ENCODE assay signal across 8 mouse cellular contexts in the genomic region with DNA sequence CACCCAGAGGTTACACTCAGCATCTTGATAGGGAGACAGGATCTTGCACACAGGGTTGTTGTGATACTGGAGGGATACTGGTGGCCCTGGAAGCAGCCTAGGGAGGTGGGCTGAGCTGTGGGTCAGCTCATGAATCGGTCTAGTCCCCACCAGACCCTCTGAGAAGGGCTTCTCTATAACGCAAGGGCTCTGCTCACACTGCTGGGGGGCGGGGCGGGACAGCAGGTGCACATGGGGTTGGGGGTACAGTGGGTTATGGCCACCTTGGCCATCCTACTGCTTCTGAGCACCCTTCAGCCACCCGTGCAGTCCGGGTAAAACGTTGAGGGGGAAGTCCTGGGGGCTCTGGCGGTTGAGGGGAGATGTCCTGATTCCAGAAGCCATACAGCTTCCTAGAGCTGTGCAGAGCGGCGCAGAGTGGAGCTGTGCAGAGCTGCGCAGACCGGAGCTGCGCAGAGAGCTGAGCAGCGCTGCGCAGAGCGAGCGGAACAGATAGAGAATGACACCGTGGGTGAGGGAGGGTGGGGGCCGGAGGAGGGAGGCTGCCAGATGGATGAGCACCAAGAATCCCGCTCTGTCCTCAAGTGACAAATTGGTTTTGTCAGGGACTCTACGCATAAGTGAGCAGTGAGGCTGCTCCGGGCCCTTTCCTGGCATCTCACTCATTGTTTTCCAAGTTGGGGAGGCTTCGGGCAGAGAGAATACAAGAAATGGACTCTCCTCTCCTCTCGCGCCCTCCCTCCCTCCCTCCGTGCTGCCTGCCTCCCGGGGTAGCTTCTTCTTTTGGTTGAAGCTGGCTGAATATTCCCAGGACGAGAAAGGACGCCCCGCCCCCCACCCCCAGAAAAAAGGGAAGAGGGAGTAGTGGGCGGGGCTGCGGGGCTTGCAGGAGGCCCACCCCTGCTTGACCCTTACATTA. TPM values are rescaled to one million over a fixed set of nuclear protein-coding genes. Genes with fewer than 3 reads are reported as not detected.
DNase-seq lines count a peak whose midpoint lies in the region; ATAC-seq and TF ChIP-seq lines count a peak whose summit lies in the region.

No protein-coding gene starts in this region.

- H3K4me2 ChIP-seq in embryonic facial prominence, embryonic 11.5 days (ENCODE audit: low read depth, low read length): peak overlapping the region; percentile 56
- H3K4me2 ChIP-seq in neural tube, embryonic 13.5 days: peak overlapping the region; percentile 59

- peaks cover 19% of the 10 kb centered on the region for H3K27me3 ChIP-seq in E14TG2a.4 (ENCODE audit: insufficient read depth, low read length)
- no peaks in the 10 kb centered on the region for H3K27me3 ChIP-seq in embryonic facial prominence, embryonic 11.5 days (ENCODE audit: control insufficient read depth, insufficient read depth, low read length)
- H3K27me3 ChIP-seq in neural tube, embryonic 13.5 days: no peaks in the 10 kb centered on the region

- 6% methylated on average over 28 of the region's 32 CpGs for WGBS in embryonic facial prominence, embryonic 11.5 days
- 6% methylated on average over 30 of the region's 32 CpGs for WGBS in neural tube, embryonic 13.5 days

- H3K9me3 ChIP-seq in E14TG2a.4 (ENCODE audit: low read length): no peaks in the 10 kb centered on the region
- no peaks in the 10 kb centered on the region for H3K9me3 ChIP-seq in embryonic facial prominence, embryonic 11.5 days (replicated peaks; ENCODE audit: control insufficient read depth, low read length)
- H3K9me3 ChIP-seq in neural tube, embryonic 13.5 days: no peaks in the 10 kb centered on the region

- peak overlapping the region; percentile 66 for H3K27ac ChIP-seq in embryonic facial prominence, embryonic 11.5 days (replicated peaks; ENCODE audit: low read depth, low read length)
- H3K27ac ChIP-seq in neural tube, embryonic 13.5 days (replicated peaks): peak overlapping the region; percentile 99

- H3K36me3 ChIP-seq in E14TG2a.4 (ENCODE audit: insufficient read depth, low read length): no peaks in the 10 kb centered on the region
- no peaks in the 10 kb centered on the region for H3K36me3 ChIP-seq in embryonic facial prominence, embryonic 11.5 days (replicated peaks; ENCODE audit: control insufficient read depth, insufficient read depth, low read depth, low read length)
- no peaks in the 10 kb centered on the region for H3K36me3 ChIP-seq in neural tube, embryonic 13.5 days

- H3K4me3 ChIP-seq in E14TG2a.4 (replicated peaks; ENCODE audit: low read length): peak overlapping the region; percentile 74
- H3K4me3 ChIP-seq in embryonic facial prominence, embryonic 11.5 days (ENCODE audit: low read depth, low read length): peak overlapping the region; percentile 23
- H3K4me3 ChIP-seq in neural tube, embryonic 13.5 days: peak overlapping the region; percentile 30

- ATAC-seq in embryonic facial prominence, embryonic 11.5 days (replicated peaks; ENCODE audit: insufficient number of reproducible peaks, low FRiP score, low TSS enrichment, low read depth): peak; percentile 83
- ATAC-seq in neural tube, embryonic 13.5 days (ENCODE audit: low read depth): peak; percentile 93

- peak; percentile 80 for DNase-seq in adrenal gland, postnatal 10 days
- DNase-seq in embryonic facial prominence, embryonic 11.5 days (ENCODE audit: low spot score): peak; percentile 76
- DNase-seq in heart, postnatal 4 days: peak; percentile 70
- DNase-seq in layer of hippocampus, adult 9-10 months (ENCODE audit: low spot score): peak; percentile 46
- DNase-seq in lung, adult 18-20 months: peak; percentile 37 to 42
- peak; percentile 77 for DNase-seq in thymus, postnatal 4 days

- peaks cover 73% of the 10 kb centered on the region for H3K4me1 ChIP-seq in E14TG2a.4 (replicated peaks; ENCODE audit: low read depth, low read length)
- peaks cover 27% of the 10 kb centered on the region for H3K4me1 ChIP-seq in embryonic facial prominence, embryonic 11.5 days (ENCODE audit: control insufficient read depth, insufficient read depth, low read length)
- peaks cover 88% of the 10 kb centered on the region for H3K4me1 ChIP-seq in neural tube, embryonic 13.5 days (replicated peaks)

- peak overlapping the region; percentile 33; the same call in 1 of the 2 replicates for H3K9ac ChIP-seq in embryonic facial prominence, embryonic 11.5 days (replicated peaks; ENCODE audit: low read length)
- H3K9ac ChIP-seq in neural tube, embryonic 13.5 days: peak overlapping the region; percentile 73

- TF ChIP-seq CTCF in E14TG2a.4 (conservative IDR thresholded peaks at IDR 0.05; ENCODE audit: low read length): no peak

RNA-seq across cellular contexts. Expression of gene Mxra7, which starts 16.6 kb away (rescaled TPM):
- total RNA-seq in adrenal gland, postnatal 10 days (2021): 10 to 100 TPM; 33.7 to 40.0 TPM
- polyA plus RNA-seq in embryonic facial prominence, embryonic 11.5 days (2014; fragmentation: Nextera tagmentation; extraction: Ambion mirVana): 18.1 and 21.9 TPM in 2 replicates
- total RNA-seq in heart, postnatal 4 days (2021): 10 to 100 TPM; 40.9 to 42.9 TPM
- 59.4 and 62.0 TPM in 2 replicates for polyA plus RNA-seq in neural tube, embryonic 13.5 days (2015; fragmentation: Nextera tagmentation; extraction: Ambion mirVana)

RNA-seq across cellular contexts. Expression of gene Mettl23, which starts 31.8 kb away (rescaled TPM):
- total RNA-seq in adrenal gland, postnatal 10 days (2021): 10 to 100 TPM; 29.1 to 35.3 TPM
- 67.0 and 67.8 TPM in 2 replicates for polyA plus RNA-seq in embryonic facial prominence, embryonic 11.5 days (2014; fragmentation: Nextera tagmentation; extraction: Ambion mirVana)
- 10 to 100 TPM; 31.0 to 32.2 TPM for total RNA-seq in heart, postnatal 4 days (2021)
- polyA plus RNA-seq in neural tube, embryonic 13.5 days (2015; fragmentation: Nextera tagmentation; extraction: Ambion mirVana): 71.8 and 76.7 TPM in 2 replicates

RNA-seq across cellular contexts. Expression of gene Jmjd6, which starts 32.0 kb away (rescaled TPM):
- 10 to 100 TPM; 36.0 to 38.4 TPM for total RNA-seq in adrenal gland, postnatal 10 days (2021)
- polyA plus RNA-seq in embryonic facial prominence, embryonic 11.5 days (2014; fragmentation: Nextera tagmentation; extraction: Ambion mirVana): 74.2 and 75.1 TPM in 2 replicates
- total RNA-seq in heart, postnatal 4 days (2021): 10 to 100 TPM; 41.2 to 43.3 TPM
- 75.3 and 81.2 TPM in 2 replicates for polyA plus RNA-seq in neural tube, embryonic 13.5 days (2015; fragmentation: Nextera tagmentation; extraction: Ambion mirVana)

RNA-seq across cellular contexts. Expression of gene St6galnac1, which starts 35.9 kb away (rescaled TPM):
- under 1 TPM in 1 of 2 experiments, not detected in 1; 0.15 TPM for total RNA-seq in adrenal gland, postnatal 10 days (2021)
- not detected in 2 replicates for polyA plus RNA-seq in embryonic facial prominence, embryonic 11.5 days (2014; fragmentation: Nextera tagmentation; extraction: Ambion mirVana)
- not detected for total RNA-seq in heart, postnatal 4 days (2021)
- polyA plus RNA-seq in neural tube, embryonic 13.5 days (2015; fragmentation: Nextera tagmentation; extraction: Ambion mirVana): not detected in 2 replicates

RNA-seq across cellular contexts. Expression of gene Mfsd11, which starts 41.0 kb away (rescaled TPM):
- total RNA-seq in adrenal gland, postnatal 10 days (2021): 10 to 100 TPM; 26.8 to 44.4 TPM
- polyA plus RNA-seq in embryonic facial prominence, embryonic 11.5 days (2014; fragmentation: Nextera tagmentation; extraction: Ambion mirVana): 33.9 and 35.7 TPM in 2 replicates
- 10 to 100 TPM; 26.9 to 35.6 TPM for total RNA-seq in heart, postnatal 4 days (2021)
- 42.9 and 47.3 TPM in 2 replicates for polyA plus RNA-seq in neural tube, embryonic 13.5 days (2015; fragmentation: Nextera tagmentation; extraction: Ambion mirVana)

Comparison
In these comparisons a context has a peak if more than half of its experiments do, and no peak if none do; other contexts are left out.
1. Peak in every context shown above with its lines: DNase-seq, ATAC-seq, H3K4me3 ChIP-seq and H3K27ac ChIP-seq.
2. H3K4me3 ChIP-seq: peak in every context shown above with its lines; median percentile 74 in E14TG2a.4; 30 in neural tube, embryonic 13.5 days; 23 in embryonic facial prominence, embryonic 11.5 days.